Comparison of ENCODE assay signal across 8 mouse cellular contexts in the genomic region with DNA sequence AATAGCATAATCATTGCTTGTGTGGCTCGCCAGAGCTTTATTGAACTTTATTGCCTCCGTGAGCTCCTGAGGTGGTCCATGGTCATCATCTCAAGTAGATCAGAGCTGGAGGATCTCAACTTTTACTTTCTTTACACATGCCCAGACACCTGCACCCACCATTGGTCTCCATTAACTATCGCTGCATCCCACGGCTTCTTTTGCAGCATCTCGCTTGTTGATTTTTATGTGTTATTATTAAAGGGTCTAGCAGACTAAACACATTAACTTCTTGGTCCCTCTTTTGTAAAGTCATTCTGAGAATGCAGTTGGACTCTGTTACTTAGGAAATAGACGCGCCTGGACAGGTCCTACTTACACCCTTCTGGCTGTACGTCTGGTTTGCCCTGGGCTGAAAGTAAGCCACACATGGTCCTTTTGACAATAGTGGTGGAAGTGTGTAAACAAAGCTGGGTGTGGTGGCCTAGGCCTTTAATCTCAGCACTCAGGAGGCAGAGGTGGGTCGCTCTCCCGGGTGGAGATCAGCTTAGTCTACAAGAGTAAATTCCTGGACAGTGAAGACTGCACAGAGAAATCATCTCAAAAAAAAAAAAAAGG. TPM values are rescaled to one million over a fixed set of nuclear protein-coding genes. Genes with fewer than 3 reads are reported as not detected.
DNase-seq lines count a peak whose midpoint lies in the region; ATAC-seq and TF ChIP-seq lines count a peak whose summit lies in the region.

No protein-coding gene starts in this region.

- H3K4me2 ChIP-seq in heart, embryonic 13.5 days = peak overlapping the region; percentile 65
- H3K4me2 ChIP-seq in heart, embryonic 15.5 days = peak overlapping the region; percentile 55

- TF ChIP-seq EP300 in MEL (IDR thresholded peaks at IDR 0.05; ENCODE audit: low read depth in 1 of 2, low read length in 2 of 2) = no peak

- H3K9ac ChIP-seq in heart, embryonic 13.5 days = peak overlapping the region; percentile 92; the same call in 1 of the 2 replicates
- H3K9ac ChIP-seq in MEL (ENCODE audit: control insufficient read depth, low read depth, low read length, poor library complexity, severe bottlenecking) = peak overlapping the region; percentile 94
- H3K9ac ChIP-seq in heart, embryonic 15.5 days = no peak overlapping the region

- H3K27me3 ChIP-seq in heart, embryonic 13.5 days (replicated peaks) = no peaks in the 10 kb centered on the region
- H3K27me3 ChIP-seq in MEL (ENCODE audit: control insufficient read depth in 1 of 2, insufficient read depth in 2 of 2, low read length in 2 of 2) = no peaks in the 10 kb centered on the region
- no peaks in the 10 kb centered on the region for H3K27me3 ChIP-seq in heart, embryonic 15.5 days
- no peaks in the 10 kb centered on the region for H3K27me3 ChIP-seq in midbrain, embryonic 10.5 days (ENCODE audit: low read depth, poor library complexity, severe bottlenecking)

- no peak for DNase-seq in heart, adult 8-10 months (ENCODE audit: low spot score)
- no peak for DNase-seq in MEL (ENCODE audit: low read depth, low spot score)
- no peak for DNase-seq in midbrain, embryonic 10.5 days (ENCODE audit: low spot score)
- DNase-seq in urinary bladder, postnatal 25 days (ENCODE audit: low spot score) = no peak
- no peak for DNase-seq in thymus, postnatal 0 days (ENCODE audit: low spot score)
- no peak for DNase-seq in right cerebral cortex, postnatal 4 days

- peak overlapping the region; percentile 82 for H3K4me3 ChIP-seq in heart, embryonic 13.5 days
- H3K4me3 ChIP-seq in MEL (ENCODE audit: control insufficient read depth in 1 of 2, insufficient read depth in 1 of 2, low read depth in 2 of 2, low read length in 2 of 2) = peak overlapping the region; percentile 64 to 84
- peak overlapping the region; percentile 100 for H3K4me3 ChIP-seq in heart, embryonic 15.5 days
- H3K4me3 ChIP-seq in midbrain, embryonic 10.5 days = peak overlapping the region; percentile 85

- peaks cover 39% of the 10 kb centered on the region for H3K79me2 ChIP-seq in MEL (ENCODE audit: control insufficient read depth, insufficient read depth, low read length, poor library complexity)

- H3K9me3 ChIP-seq in heart, embryonic 13.5 days = no peaks in the 10 kb centered on the region
- no peaks in the 10 kb centered on the region for H3K9me3 ChIP-seq in MEL (replicated peaks; ENCODE audit: insufficient read depth, low read length)
- H3K9me3 ChIP-seq in heart, embryonic 15.5 days (replicated peaks) = no peaks in the 10 kb centered on the region
- H3K9me3 ChIP-seq in midbrain, embryonic 10.5 days (replicated peaks) = no peaks in the 10 kb centered on the region

- peaks cover 14% of the 10 kb centered on the region for H3K4me1 ChIP-seq in heart, embryonic 13.5 days
- peaks cover 4 to 9% of the 10 kb centered on the region in 2 experiments for H3K4me1 ChIP-seq in MEL (ENCODE audit: control insufficient read depth in 1 of 2, insufficient read depth in 2 of 2, low read length in 2 of 2)
- H3K4me1 ChIP-seq in heart, embryonic 15.5 days (replicated peaks) = peaks cover 11% of the 10 kb centered on the region; the same call in 1 of the 2 replicates
- H3K4me1 ChIP-seq in midbrain, embryonic 10.5 days = peaks cover 22% of the 10 kb centered on the region

- 89% methylated on average over 10 of the region's 10 CpGs for WGBS in heart, embryonic 13.5 days
- 87% methylated on average over 10 of the region's 10 CpGs for WGBS in heart, embryonic 15.5 days
- WGBS in midbrain, embryonic 10.5 days = 95% methylated on average over 10 of the region's 10 CpGs

- ATAC-seq in heart, embryonic 13.5 days (ENCODE audit: extremely low read depth, insufficient number of reproducible peaks, low FRiP score, low TSS enrichment) = no peak
- no peak for ATAC-seq in heart, embryonic 15.5 days (replicated peaks; ENCODE audit: insufficient number of reproducible peaks, insufficient read depth, low FRiP score, low read depth)

- peak overlapping the region; percentile 92 for H3K27ac ChIP-seq in heart, embryonic 13.5 days (replicated peaks)
- H3K27ac ChIP-seq in MEL (ENCODE audit: control insufficient read depth, low read depth, low read length) = peak overlapping the region; percentile 86
- peak overlapping the region; percentile 63 for H3K27ac ChIP-seq in heart, embryonic 15.5 days
- H3K27ac ChIP-seq in midbrain, embryonic 10.5 days (replicated peaks) = peak overlapping the region; percentile 98

- TF ChIP-seq POLR2A in MEL (IDR thresholded peaks at IDR 0.05; ENCODE audit: control insufficient read depth in 1 of 2, insufficient read depth in 1 of 2, low read depth in 1 of 2, low read length in 2 of 2, poor library complexity in 1 of 2) = no peak

- TF ChIP-seq RAD21 in MEL (IDR thresholded peaks at IDR 0.05; ENCODE audit: low read depth, low read length) = no peak

- peaks cover 7% of the 10 kb centered on the region for H3K36me3 ChIP-seq in heart, embryonic 13.5 days
- H3K36me3 ChIP-seq in MEL (ENCODE audit: control insufficient read depth in 1 of 2, insufficient read depth in 2 of 2, low read length in 2 of 2) = peaks cover 0 to 26% of the 10 kb centered on the region in 2 experiments; a peak in 2 of 4 replicates
- no peaks in the 10 kb centered on the region for H3K36me3 ChIP-seq in heart, embryonic 15.5 days
- peaks cover 15% of the 10 kb centered on the region for H3K36me3 ChIP-seq in midbrain, embryonic 10.5 days

- no peak for TF ChIP-seq CTCF in MEL (IDR thresholded peaks at IDR 0.05 in 2 of 3, conservative IDR thresholded peaks at IDR 0.05 in 1 of 3; ENCODE audit: control insufficient read depth in 1 of 3, insufficient read depth in 1 of 3, low read depth in 2 of 3, low read length in 3 of 3, poor library complexity in 1 of 3, severe bottlenecking in 1 of 3)

TF ChIP-seq in MEL, 35 proteins besides CTCF, POLR2A, EP300 and RAD21 (continues in another document):
- TF ChIP-seq SIN3A (IDR thresholded peaks at IDR 0.05; ENCODE audit: low read length) = no peak
- no peak for TF ChIP-seq NRF1 (IDR thresholded peaks at IDR 0.05; ENCODE audit: insufficient read depth, low read depth, low read length, poor library complexity, severe bottlenecking)
- no peak for TF ChIP-seq ZMIZ1 (IDR thresholded peaks at IDR 0.05; ENCODE audit: low read depth, low read length)
- no peak for TF ChIP-seq ZKSCAN1 (IDR thresholded peaks at IDR 0.05; ENCODE audit: low read depth, low read length)
- no peak for TF ChIP-seq ETS1 (IDR thresholded peaks at IDR 0.05; ENCODE audit: low read depth, low read length)
- TF ChIP-seq POLR2AphosphoS2 (IDR thresholded peaks at IDR 0.05; ENCODE audit: low read length) = no peak
- TF ChIP-seq MAX (IDR thresholded peaks at IDR 0.05; ENCODE audit: low read length) = no peak
- no peak for TF ChIP-seq ZC3H11A (IDR thresholded peaks at IDR 0.05; ENCODE audit: low read depth, low read length)
- TF ChIP-seq MAFK (IDR thresholded peaks at IDR 0.05; ENCODE audit: borderline replicate concordance, low read depth, low read length) = no peak
- no peak for TF ChIP-seq CHD2 (IDR thresholded peaks at IDR 0.05; ENCODE audit: low read length)
- no peak for TF ChIP-seq MEF2A (IDR thresholded peaks at IDR 0.05; ENCODE audit: extremely low read depth, insufficient replicate concordance, low read depth, low read length, poor library complexity, severe bottlenecking)

RNA-seq across cellular contexts. Expression of a gene that starts 0.8 kb away (rescaled TPM):
- polyA plus RNA-seq in heart, embryonic 13.5 days (2015; fragmentation: Nextera tagmentation; extraction: Ambion mirVana) = 54.3 and 64.1 TPM in 2 replicates
- total RNA-seq in heart, adult 8-10 months (2022) = 10 to 100 TPM; 63.2 to 73.4 (median 65.6) TPM
- total RNA-seq in MEL (2012; rRNA removed) = 38.8 and 39.3 TPM in 2 replicates
- polyA plus RNA-seq in MEL (2012; ENCODE audit: insufficient read depth in 1 of 2, insufficient read length in 2 of 2, low read depth in 1 of 2, low replicate concordance in 2 of 2, missing spikeins in 1 of 2) = 100 to 1,000 TPM in 1 of 2 experiments, 10 to 100 TPM in 1; 32.4 to 500 TPM
- 57.8 and 65.5 TPM in 2 replicates for polyA plus RNA-seq in heart, embryonic 15.5 days (2015; fragmentation: Nextera tagmentation; extraction: Ambion mirVana)
- polyA plus RNA-seq in midbrain, embryonic 10.5 days (2016; fragmentation: Nextera tagmentation; extraction: Ambion mirVana) = 90.3 and 94.8 TPM in 2 replicates
- 76.5 and 90.9 TPM in 2 replicates for polyA plus RNA-seq in thymus, postnatal 0 days (2015; fragmentation: Nextera tagmentation; extraction: Ambion mirVana)

RNA-seq across cellular contexts. Expression of a gene that starts 13.2 kb away (rescaled TPM):
- polyA plus RNA-seq in heart, embryonic 13.5 days (2015; fragmentation: Nextera tagmentation; extraction: Ambion mirVana) = 26.7 and 34.4 TPM in 2 replicates
- total RNA-seq in heart, adult 8-10 months (2022) = 100 to 1,000 TPM; 197 to 262 (median 216) TPM
- 104 and 110 TPM in 2 replicates for total RNA-seq in MEL (2012; rRNA removed)
- 100 to 1,000 TPM in 1 of 2 experiments, 10 to 100 TPM in 1; 88.6 to 243 TPM for polyA plus RNA-seq in MEL (2012; ENCODE audit: insufficient read depth in 1 of 2, insufficient read length in 2 of 2, low read depth in 1 of 2, low replicate concordance in 2 of 2, missing spikeins in 1 of 2)
- 63.3 and 74.6 TPM in 2 replicates for polyA plus RNA-seq in heart, embryonic 15.5 days (2015; fragmentation: Nextera tagmentation; extraction: Ambion mirVana)
- polyA plus RNA-seq in midbrain, embryonic 10.5 days (2016; fragmentation: Nextera tagmentation; extraction: Ambion mirVana) = 36.3 and 37.5 TPM in 2 replicates
- 47.9 and 50.8 TPM in 2 replicates for polyA plus RNA-seq in thymus, postnatal 0 days (2015; fragmentation: Nextera tagmentation; extraction: Ambion mirVana)

RNA-seq across cellular contexts. Expression of a gene that starts 51.6 kb away (rescaled TPM):
- 12.3 and 14.8 TPM in 2 replicates for polyA plus RNA-seq in heart, embryonic 13.5 days (2015; fragmentation: Nextera tagmentation; extraction: Ambion mirVana)
- 1 to 10 TPM; 7.0 to 7.8 (median 7.4) TPM for total RNA-seq in heart, adult 8-10 months (2022)
- total RNA-seq in MEL (2012; rRNA removed) = 12.1 and 13.4 TPM in 2 replicates
- polyA plus RNA-seq in MEL (2012; ENCODE audit: insufficient read depth in 1 of 2, insufficient read length in 2 of 2, low read depth in 1 of 2, low replicate concordance in 2 of 2, missing spikeins in 1 of 2) = 10 to 100 TPM in 1 of 2 experiments, not detected in 1; 14.3 TPM
- 15.0 and 20.9 TPM in 2 replicates for polyA plus RNA-seq in heart, embryonic 15.5 days (2015; fragmentation: Nextera tagmentation; extraction: Ambion mirVana)
- polyA plus RNA-seq in midbrain, embryonic 10.5 days (2016; fragmentation: Nextera tagmentation; extraction: Ambion mirVana) = 22.4 and 24.9 TPM in 2 replicates
- 39.5 and 40.2 TPM in 2 replicates for polyA plus RNA-seq in thymus, postnatal 0 days (2015; fragmentation: Nextera tagmentation; extraction: Ambion mirVana)

RNA-seq across cellular contexts. Expression of a gene that starts 56.4 kb away (rescaled TPM):
- polyA plus RNA-seq in heart, embryonic 13.5 days (2015; fragmentation: Nextera tagmentation; extraction: Ambion mirVana) = 22.9 and 23.9 TPM in 2 replicates
- 10 to 100 TPM; 12.9 to 19.0 (median 14.6) TPM for total RNA-seq in heart, adult 8-10 months (2022)
- total RNA-seq in MEL (2012; rRNA removed) = 11.7 and 12.2 TPM in 2 replicates
- polyA plus RNA-seq in MEL (2012; ENCODE audit: insufficient read depth in 1 of 2, insufficient read length in 2 of 2, low read depth in 1 of 2, low replicate concordance in 2 of 2, missing spikeins in 1 of 2) = 10 to 100 TPM in 1 of 2 experiments, not detected in 1; 18.3 TPM
- polyA plus RNA-seq in heart, embryonic 15.5 days (2015; fragmentation: Nextera tagmentation; extraction: Ambion mirVana) = 19.2 and 20.7 TPM in 2 replicates
- 35.1 and 35.5 TPM in 2 replicates for polyA plus RNA-seq in midbrain, embryonic 10.5 days (2016; fragmentation: Nextera tagmentation; extraction: Ambion mirVana)
- 17.5 and 17.8 TPM in 2 replicates for polyA plus RNA-seq in thymus, postnatal 0 days (2015; fragmentation: Nextera tagmentation; extraction: Ambion mirVana)
